Mouse (Mus musculus): ENCODE data around the gene Mmp9.

DNA sequence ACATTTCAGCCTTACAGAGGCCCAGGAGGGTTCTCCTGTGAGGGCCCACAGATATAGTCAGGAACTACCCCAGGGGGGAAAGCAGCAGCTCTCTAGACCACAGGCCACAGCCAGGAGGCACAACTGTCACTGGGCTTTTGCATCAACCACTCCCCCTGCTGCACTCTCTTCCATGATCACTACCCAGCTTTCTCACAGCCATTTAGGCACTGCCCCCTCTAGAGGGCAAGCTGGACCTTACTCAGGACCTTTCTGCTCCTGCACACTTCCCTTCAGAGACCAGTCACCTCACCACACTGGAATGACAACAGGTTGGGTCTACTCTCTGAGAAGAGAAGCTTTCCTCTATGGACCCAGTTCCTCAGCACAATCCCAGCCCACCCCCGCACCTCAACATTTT, 31.0 kb upstream of the Mmp9 start:
- TF ChIP-seq CTCF (IDR thresholded peaks at IDR 0.05; ENCODE audit: control insufficient read depth, insufficient read depth, insufficient read length), result no peak
- TF ChIP-seq MYOD1 (IDR thresholded peaks at IDR 0.05; ENCODE audit: control insufficient read depth, insufficient read length, low read depth), result no peak
- TF ChIP-seq CEBPB (IDR thresholded peaks at IDR 0.05; ENCODE audit: low read depth), result no peak
- TF ChIP-seq MAX (IDR thresholded peaks at IDR 0.05), result no peak
